Mouse (Mus musculus): ENCODE data around the gene Atxn7l1.

Gene Atxn7l1

DNA sequence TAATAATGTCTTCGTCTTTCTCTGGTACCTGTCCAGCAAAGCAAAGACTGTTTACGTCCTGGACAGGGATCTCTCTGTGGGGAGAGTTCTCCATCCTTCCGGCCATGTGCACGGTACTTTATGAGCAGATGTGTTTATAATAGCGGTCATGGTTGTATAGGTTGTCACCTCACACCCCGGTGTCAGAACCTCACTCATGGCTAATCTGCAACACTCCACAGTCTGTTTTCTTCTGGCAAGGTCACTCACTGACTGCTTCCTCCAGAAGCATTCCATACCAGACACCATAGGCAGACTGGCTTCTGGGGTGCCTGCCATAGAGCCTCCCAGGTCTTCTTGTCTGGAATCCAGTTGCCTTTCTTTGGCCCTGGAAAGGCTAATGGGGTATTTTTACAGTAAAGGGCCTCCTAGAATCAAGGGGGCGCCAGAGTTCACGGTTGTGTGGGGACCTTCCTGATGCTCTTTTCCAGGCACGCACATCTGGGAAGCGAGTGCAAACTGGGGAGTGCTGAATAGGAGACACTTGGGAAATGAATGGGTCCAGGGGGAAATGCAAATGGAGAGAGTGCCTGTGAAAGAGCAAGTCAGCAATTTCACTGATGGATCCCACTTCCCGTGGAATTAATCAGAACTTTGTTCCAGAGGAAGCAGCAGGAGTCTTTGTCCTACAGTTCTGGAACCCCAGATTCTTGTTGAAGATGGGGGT lies 89.0 kb downstream of the Atxn7l1 start:
- ChIA-PET POLR2A (interaction anchor here in 1 of 4 experiments (0.7 kb wide), 1 partner anchor 10 kb away, joined by 4 read pairs; no protein-coding TSS in a partner anchor), CTCF (no interaction called here)

DNA sequence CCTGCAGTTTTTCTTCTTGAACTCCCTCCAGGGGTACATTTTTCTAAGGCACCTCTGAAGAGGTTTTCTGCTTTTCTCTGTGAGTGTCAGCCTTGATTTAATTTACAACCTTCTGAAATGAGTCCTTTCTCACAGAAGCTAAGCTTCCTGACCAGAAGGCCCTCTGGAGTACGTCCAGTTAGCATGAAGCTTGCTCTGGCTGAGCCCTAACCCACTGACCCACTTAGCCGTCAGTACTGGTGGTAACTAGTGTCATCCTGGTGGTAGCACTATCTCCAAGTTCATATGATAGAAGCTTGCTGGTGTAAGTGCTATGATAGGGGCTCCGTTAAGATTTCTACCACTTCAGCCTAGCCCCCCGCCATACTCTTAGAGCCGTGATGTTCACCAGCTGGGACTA lies 89.6 kb downstream of the Atxn7l1 start:
- POLR2A ChIA-PET: interaction anchor here in 2 of 4 experiments (0.7 to 0.9 kb wide), 2 partner anchors 9 to 11 kb away, joined by 4 read pairs; no protein-coding TSS in a partner anchor

DNA sequence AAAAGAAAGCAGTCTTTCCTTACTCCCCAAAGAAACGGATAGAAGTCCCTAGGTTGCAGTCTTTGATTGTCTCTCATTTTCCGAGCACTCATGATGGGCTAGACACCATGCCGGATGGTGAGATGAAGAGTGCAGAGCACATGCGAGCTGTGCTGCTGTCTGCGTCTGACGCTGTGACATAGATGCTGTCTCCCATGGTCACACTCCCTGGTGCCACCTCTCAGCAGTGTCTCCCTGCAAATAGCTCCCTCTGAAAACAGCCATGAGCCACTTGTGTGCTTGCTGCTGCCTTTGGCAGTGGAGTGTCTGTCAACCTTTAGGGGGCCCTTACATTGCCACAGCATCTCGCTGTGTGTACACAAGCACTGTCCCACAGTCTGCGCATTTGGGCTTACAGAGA lies 95.2 kb downstream of the Atxn7l1 start:
- POLR2A ChIA-PET: interaction anchor here in 1 of 4 experiments (0.6 kb wide), 1 partner anchor 136 kb away, joined by 3 read pairs; no protein-coding TSS in a partner anchor
- CTCF ChIA-PET: no interaction called here

More for the DNA sequence above, 89.6 kb downstream of the Atxn7l1 start:
- CTCF ChIA-PET: no interaction called here

- POLR2A ChIA-PET: interaction anchor here in 1 of 4 experiments (0.5 kb wide), 1 partner anchor 71 kb away, joined by 3 read pairs; no protein-coding TSS in a partner anchor
- CTCF ChIA-PET: no interaction called here
Observed at GRCm38 (mm10) chr12:33244132-33244875, 96.8 kb downstream of the Atxn7l1 start.

DNA sequence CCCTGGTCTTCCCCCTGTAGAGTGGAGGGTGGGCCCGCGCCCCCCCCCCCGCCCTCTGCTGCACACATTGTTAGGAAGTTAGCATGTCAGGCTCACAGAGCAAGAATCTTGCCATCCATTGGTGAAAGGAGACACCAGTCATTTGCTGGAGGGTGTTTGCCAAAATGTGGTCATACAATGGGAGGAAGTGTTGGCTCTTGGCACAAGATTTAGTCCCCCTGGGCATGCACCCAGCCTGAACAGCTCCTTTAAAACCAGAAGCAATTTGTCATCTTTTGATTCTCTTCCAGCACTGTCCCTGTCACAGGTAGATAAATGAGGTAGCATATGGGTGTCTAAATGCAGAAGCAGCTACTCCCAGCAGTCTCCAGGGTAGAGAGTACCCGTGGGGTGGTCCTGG lies 98.0 kb downstream of the Atxn7l1 start:
- POLR2A ChIA-PET: interaction anchor here in 1 of 4 experiments (1.2 kb wide), 1 partner anchor 57 kb away, joined by 4 read pairs; no protein-coding TSS in a partner anchor
- CTCF ChIA-PET: interaction anchor here in 1 of 4 experiments (0.5 kb wide), 1 partner anchor 178 kb away, joined by 7 read pairs; no protein-coding TSS in a partner anchor

DNA sequence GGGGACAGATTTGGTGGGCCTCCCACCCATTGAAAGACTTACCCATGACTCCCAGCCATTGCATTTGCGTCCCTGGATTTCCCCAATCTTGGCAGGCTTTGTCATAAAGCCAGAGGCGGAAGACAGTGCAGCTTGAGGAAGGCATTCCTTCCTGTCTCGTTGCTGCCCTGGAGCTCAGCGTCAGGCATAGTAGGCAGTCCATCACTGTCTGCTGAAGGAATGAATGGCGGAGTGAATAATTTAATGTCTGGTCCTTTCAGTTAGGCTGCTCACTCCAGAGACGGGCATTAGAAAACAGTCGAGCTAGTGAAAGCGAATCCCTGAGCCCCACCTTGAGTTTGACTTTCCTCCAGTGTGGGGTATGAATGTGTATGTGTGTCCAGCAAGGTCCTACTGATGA lies 99.4 kb downstream of the Atxn7l1 start:
- ChIA-PET POLR2A (no interaction called here), CTCF (no interaction called here)

- POLR2A ChIA-PET: interaction anchor here in 1 of 4 experiments (0.7 kb wide), 1 partner anchor 122 kb away, joined by 4 read pairs; no protein-coding TSS in a partner anchor
- CTCF ChIA-PET: no interaction called here
Observed at GRCm38 (mm10) chr12:33250197-33250596, 102.7 kb downstream of the Atxn7l1 start.

GRCm38 (mm10) chr12:33251399-33251798 lies 103.9 kb downstream of the Atxn7l1 start:
- POLR2A ChIA-PET: interaction anchor here in 1 of 4 experiments (0.6 kb wide), 1 partner anchor 1720 kb away, joined by 5 read pairs; no protein-coding TSS in a partner anchor
- CTCF ChIA-PET: interaction anchor here in 2 of 4 experiments (0.7 to 1.3 kb wide), 2 partner anchors 18 to 129 kb away, joined by 3 read pairs; no protein-coding TSS in a partner anchor

DNA sequence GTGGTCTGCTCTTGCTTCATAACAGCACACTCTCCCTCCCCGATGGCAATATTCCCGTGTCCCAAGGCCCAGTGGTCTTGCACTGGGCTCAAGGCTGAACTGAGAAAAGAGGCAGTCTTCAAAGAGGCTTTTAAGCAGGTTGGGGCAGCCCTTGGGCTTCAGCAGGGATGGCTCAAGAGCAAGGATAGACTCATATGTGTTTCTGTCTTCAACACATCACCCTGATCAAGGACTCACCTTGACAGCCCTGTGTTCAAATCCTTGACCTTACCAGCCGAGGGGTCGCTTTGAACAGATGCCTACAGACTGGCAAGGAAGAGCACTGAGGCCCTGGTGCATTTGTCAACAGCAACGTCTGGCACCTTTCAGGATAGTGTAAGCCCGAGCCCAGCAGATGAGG lies 105.1 kb downstream of the Atxn7l1 start:
- POLR2A ChIA-PET: no interaction called here
- CTCF ChIA-PET: interaction anchor here in 1 of 4 experiments (0.6 kb wide), 1 partner anchor 128 kb away, joined by 3 read pairs; no protein-coding TSS in a partner anchor

- ChIA-PET CTCF (interaction anchor here in 1 of 4 experiments (0.6 kb wide), 1 partner anchor 127 kb away, joined by 3 read pairs; no protein-coding TSS in a partner anchor), POLR2A (no interaction called here)
Observed at GRCm38 (mm10) chr12:33253206-33253605, 105.7 kb downstream of the Atxn7l1 start.

GRCm38 (mm10) chr12:33255256-33255655 lies 107.8 kb downstream of the Atxn7l1 start:
- POLR2A ChIA-PET: no interaction called here
- CTCF ChIA-PET: interaction anchor here in 2 of 4 experiments (0.6 to 0.9 kb wide), 2 partner anchors 26 to 81 kb away, joined by 3 read pairs; no protein-coding TSS in a partner anchor

- CTCF ChIA-PET: no interaction called here
- POLR2A ChIA-PET: no interaction called here
Observed at GRCm38 (mm10) chr12:33256426-33256825, 108.9 kb downstream of the Atxn7l1 start.

DNA sequence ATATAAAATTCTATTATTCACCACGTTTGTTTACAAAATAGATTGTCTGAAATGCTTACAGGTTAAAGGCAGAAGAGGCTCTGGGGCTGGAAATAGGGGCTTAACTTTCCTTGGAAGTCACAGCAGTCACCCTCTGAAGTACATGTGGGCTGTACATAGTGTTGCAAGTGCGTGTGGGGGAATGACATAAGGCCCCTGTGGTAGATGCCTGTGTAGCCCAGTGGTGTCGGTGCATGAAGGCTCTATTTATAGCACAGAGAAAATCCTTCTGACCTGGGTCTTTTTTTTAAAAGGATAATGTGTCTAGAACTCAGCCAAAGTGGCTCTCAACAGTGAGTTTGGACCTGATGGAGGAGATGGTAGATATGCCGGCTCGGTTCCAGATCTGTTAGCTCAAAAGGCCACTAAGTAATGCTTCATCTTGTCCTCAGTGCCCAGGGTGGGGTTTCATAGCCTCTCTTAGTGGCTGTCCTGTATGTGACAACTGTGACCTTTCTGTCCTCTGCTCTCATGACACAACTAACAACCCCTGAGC lies 111.6 kb downstream of the Atxn7l1 start:
- CTCF ChIA-PET: interaction anchor here in 1 of 4 experiments (0.6 kb wide), 1 partner anchor 56 kb away, joined by 3 read pairs; no protein-coding TSS in a partner anchor
- POLR2A ChIA-PET: interaction anchor here in 1 of 4 experiments (1.4 kb wide), 1 partner anchor 41 kb away, joined by 3 read pairs; no protein-coding TSS in a partner anchor

GRCm38 (mm10) chr12:33260575-33260974 lies 113.1 kb downstream of the Atxn7l1 start:
- CTCF ChIA-PET: interaction anchor here in 1 of 4 experiments (0.6 kb wide), 2 partner anchors 122 to 248 kb away, joined by 3 to 7 read pairs; no protein-coding TSS in a partner anchor
- POLR2A ChIA-PET: interaction anchor here in 1 of 4 experiments (0.6 kb wide), 1 partner anchor 13 kb away, joined by 3 read pairs; no protein-coding TSS in a partner anchor

- CTCF ChIA-PET: interaction anchor here in 1 of 4 experiments (1.2 kb wide), 1 partner anchor 114 kb away, joined by 5 read pairs; no protein-coding TSS in a partner anchor
- POLR2A ChIA-PET: interaction anchor here in 2 of 4 experiments (0.7 to 1.0 kb wide), 4 partner anchors 41 to 240 kb away, joined by 3 read pairs; no protein-coding TSS in a partner anchor
Observed at GRCm38 (mm10) chr12:33265877-33266276, 118.4 kb downstream of the Atxn7l1 start.

DNA sequence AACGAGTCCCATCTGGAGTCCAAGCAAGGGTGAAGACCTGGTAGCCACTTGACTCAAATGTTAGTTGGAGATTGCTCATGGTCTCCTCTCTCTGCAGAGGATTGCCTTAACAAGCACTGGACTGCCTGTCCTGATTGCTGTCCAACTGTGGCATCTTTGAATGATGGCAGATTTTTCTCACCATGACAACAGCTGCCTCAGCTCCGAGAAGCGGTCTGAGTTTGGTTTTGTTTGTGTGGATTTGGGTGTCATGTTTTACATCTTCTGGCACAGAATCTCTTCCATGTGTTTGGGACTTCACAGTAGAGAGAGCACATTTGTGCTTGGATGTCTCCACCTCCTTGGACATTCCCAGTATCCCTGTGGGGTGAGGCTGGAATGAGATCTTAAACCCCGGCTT lies 120.5 kb downstream of the Atxn7l1 start:
- POLR2A ChIA-PET: no interaction called here
- CTCF ChIA-PET: interaction anchor here in 1 of 4 experiments (1.6 kb wide), 1 partner anchor 112 kb away, joined by 7 read pairs; no protein-coding TSS in a partner anchor

GRCm38 (mm10) chr12:33269743-33270142 lies 122.2 kb downstream of the Atxn7l1 start:
- CTCF ChIA-PET: interaction anchor here (0.5 to 2.6 kb wide), 31 partner anchors 11 to 1159 kb away, joined by 3 to 33 read pairs (median 3); partner anchors contain the start of gene Sypl (in 1 of the 4)
- POLR2A ChIA-PET: interaction anchor here in 2 of 4 experiments (1.0 to 1.6 kb wide), 3 partner anchors 89 to 450 kb away, joined by 3 to 4 read pairs (median 3); partner anchors contain the start of gene Nampt (in 1 of the 2)

- ChIA-PET CTCF (interaction anchor here (0.6 to 1.9 kb wide), 9 partner anchors 62 to 433 kb away, joined by 3 to 13 read pairs (median 4); no protein-coding TSS in a partner anchor), POLR2A (interaction anchor here in 2 of 4 experiments (0.6 to 1.5 kb wide), 2 partner anchors 143 to 211 kb away, joined by 3 to 5 read pairs; no protein-coding TSS in a partner anchor)
Observed at GRCm38 (mm10) chr12:33271865-33272264, 124.4 kb downstream of the Atxn7l1 start.

All from embryonic stem cell, embryonic (primary cell).